Mouse (Mus musculus): ENCODE data around the gene Fbxl15. TPM values are rescaled to one million over a fixed set of nuclear protein-coding genes. Genes with fewer than 3 reads are reported as not detected.

Fbxl15 gene
- total RNA-seq, 2 experiments from 2014 or later, result 4.4 to 5.1 TPM

DNA sequence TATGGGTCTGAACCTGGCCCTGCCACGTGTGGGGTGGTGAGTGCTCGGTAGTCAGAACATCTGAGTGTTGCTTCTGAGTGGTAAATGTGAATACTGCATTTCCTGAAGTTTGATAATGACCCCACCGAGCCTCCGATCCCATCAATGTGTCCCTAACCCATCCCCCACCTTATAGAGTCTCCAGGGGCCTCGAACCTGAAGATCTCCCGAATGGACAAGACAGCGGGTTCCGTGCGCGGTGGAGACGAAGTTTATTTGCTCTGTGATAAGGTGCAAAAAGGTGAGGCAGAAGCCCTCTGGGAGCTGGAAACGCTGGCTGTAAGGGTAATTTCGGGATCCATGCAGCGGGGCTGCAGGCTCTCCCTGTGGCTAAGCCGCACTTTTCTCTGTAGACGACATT is 20.2 kb upstream of the Fbxl15 start:
- peak in 1 of 2 experiments; percentile 15 for DNase-seq (ENCODE audit: low spot score in 2 of 2)

DNA sequence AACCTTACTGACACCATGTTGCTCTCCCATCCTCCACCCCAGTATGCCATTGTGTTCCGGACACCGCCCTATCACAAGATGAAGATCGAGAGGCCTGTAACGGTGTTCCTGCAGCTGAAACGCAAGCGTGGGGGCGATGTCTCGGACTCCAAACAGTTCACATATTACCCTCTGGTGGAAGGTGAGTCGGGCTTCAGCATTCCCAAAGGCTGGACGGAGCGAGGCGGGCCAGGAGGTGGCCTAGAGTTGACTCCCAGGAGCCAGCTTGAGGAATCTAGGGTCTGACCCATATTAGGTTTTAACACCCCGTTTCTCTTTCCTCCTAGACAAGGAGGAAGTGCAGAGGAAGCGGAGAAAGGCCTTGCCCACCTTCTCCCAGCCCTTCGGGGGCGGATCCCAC is 19.7 kb upstream of the Fbxl15 start:
- peak in 1 of 2 experiments; percentile 17 for DNase-seq (ENCODE audit: low spot score in 2 of 2)

DNA sequence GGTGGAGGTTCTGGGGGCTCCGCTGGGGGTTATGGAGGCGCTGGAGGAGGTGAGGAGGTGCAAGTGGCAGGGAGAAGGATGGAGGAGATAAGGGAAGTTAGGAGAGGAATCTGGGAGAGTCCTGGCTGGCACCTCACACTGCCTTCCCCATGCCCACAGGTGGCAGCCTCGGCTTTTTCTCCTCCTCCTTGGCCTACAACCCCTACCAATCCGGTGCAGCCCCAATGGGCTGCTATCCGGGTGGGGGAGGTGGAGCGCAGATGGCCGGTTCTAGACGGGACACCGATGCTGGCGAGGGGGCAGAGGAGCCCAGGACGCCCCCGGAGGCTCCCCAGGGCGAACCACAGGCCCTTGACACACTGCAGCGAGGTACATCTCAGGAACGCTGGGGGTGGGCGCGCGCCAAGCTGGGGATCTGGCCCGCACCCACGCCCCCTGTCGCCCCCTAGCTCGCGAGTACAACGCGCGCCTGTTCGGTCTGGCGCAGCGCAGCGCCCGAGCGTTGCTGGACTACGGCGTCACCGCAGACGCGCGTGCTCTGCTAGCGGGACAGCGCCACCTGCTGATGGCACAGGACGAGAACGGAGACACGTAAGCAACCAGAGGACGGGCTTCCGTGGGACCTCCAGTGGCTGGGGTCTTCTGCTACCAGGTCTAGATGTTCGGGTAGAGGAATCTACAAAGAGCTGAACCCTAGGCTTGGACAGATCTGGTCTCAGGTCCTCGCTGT is 19.1 kb upstream of the Fbxl15 start:
- peak; percentile 75 to 90 for DNase-seq (ENCODE audit: low spot score in 2 of 2)

DNA sequence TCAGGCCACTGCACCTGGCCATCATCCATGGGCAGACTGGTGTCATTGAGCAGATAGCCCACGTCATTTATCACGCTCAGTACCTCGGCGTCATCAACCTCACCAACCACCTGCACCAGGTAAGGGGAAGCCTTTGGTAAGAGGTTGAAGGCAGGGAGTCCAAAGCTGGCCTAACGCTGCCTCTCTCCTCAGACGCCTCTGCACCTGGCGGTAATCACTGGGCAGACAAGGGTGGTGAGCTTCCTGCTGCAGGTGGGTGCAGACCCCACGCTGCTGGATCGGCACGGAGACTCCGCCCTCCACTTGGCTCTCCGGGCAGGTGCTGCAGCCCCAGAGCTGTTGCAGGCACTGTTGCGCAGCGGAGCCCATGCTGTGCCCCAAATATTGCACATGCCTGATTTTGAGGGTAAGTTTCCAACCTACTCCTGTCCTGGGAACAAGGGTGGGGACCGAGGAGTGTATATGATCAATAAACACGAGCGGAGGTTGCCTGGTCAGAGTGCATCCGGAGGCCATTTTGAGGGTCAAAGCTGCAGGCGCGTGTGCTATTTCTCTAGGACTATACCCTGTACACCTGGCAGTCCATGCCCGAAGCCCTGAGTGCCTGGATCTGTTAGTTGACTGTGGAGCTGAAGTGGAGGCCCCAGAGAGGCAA is 18.2 kb upstream of the Fbxl15 start:
- peak in 1 of 2 experiments; percentile 8 for DNase-seq (ENCODE audit: low spot score in 2 of 2)

DNA sequence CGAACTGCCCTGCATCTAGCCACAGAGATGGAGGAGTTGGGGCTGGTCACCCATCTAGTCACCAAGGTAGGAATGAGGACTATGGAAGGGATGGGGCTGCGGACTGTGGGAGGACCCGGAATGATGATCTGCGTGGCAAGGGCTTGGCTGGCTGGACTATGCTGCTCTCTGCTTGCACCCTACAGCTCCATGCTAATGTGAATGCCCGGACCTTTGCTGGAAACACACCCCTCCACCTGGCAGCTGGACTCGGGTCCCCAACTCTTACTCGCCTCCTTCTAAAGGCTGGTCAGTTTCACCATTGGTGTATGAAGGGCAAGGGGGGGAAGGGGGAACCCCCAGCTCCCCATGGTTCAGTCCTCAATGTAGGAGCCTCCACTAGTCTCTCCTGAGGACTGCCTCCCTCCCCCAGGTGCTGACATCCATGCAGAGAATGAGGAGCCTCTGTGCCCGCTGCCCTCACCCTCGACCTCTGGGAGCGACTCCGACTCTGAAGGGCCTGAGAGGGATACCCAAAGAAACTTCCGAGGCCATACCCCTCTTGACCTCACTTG is 17.6 kb upstream of the Fbxl15 start:
- peak in 1 of 2 experiments; percentile 14 for DNase-seq (ENCODE audit: low spot score in 2 of 2)

DNA sequence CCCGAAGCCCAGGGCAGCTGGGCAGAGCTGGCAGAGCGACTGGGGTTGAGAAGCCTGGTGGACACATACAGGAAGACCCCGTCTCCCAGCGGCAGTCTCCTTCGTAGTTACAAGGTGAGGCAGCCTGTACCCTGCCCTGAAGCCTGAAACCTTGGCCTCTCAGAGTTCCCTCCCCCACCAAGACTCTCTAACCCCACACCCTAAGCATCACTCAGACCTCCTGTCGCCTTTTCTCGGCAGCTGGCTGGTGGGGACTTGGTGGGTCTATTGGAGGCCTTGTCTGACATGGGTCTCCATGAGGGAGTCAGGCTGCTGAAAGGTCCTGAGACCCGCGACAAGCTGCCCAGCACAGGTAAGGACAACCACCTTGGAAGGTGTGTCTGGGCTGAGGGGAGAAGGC is 16.6 kb upstream of the Fbxl15 start:
- DNase-seq (ENCODE audit: low spot score in 2 of 2), result no peak

DNA sequence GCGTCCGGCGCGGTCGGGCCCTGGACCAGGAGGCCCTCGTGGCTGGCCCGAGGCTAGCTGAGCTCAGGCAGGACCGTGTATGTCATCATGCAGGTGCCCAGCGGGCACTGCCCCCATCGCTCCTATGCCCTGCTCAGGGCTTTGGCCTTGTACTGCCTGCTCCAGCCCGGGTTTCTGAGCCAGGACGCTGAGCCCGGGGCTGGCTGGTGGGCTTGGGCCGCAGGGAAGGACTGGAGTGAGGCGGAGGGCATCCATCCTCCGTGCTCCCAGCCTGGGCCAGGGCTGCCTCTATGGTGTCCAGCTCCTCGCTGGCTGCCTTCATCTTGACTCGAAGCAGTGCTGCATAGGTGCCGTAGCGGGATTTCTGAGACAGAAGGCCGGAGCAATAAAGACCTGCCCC is 15.4 kb upstream of the Fbxl15 start:
- DNase-seq (ENCODE audit: low spot score in 2 of 2), result peak in 1 of 2 experiments; percentile 8

DNA sequence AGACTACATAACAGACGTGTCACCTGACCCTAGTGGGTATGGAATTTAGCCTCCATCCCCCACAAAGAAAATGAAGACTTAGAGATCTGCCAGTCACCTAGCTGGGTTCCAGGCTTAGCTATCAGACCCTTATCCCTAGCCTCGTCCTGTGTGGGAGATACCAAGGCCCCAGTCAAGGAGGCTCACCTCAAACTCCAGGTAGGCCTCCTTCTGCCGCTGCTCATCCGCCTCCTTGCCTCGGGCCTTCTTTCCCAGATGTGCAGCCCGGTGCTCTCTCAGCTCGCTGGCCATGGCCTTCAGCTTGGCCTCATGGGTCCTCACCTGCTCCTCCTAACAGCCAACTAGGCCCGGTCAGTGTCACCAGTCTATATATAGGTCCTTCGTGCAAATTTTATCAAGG is 14.9 kb upstream of the Fbxl15 start:
- DNase-seq (ENCODE audit: low spot score in 2 of 2), result peak in 1 of 2 experiments; percentile 6

DNA sequence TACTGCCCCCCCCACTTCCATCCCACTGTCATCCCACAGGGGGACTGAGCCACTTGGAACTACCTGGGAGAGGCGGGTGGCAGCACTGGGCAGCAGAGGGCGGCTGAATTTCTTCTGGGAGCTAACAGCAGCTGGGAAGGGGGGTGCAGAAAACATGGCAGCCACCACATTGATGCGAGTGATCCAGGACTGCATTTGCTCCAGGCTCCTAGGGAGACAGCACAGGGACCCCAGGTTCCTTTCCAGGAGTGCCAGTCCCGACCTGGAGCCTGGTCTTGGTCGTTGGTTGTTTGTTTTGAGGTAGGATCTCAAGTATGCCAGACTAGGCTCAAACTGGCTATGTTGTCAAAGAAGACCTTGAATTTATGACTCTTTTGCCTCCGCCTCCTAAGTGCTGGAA is 14.4 kb upstream of the Fbxl15 start:
- peak in 1 of 2 experiments; percentile 8 for DNase-seq (ENCODE audit: low spot score in 2 of 2)

DNA sequence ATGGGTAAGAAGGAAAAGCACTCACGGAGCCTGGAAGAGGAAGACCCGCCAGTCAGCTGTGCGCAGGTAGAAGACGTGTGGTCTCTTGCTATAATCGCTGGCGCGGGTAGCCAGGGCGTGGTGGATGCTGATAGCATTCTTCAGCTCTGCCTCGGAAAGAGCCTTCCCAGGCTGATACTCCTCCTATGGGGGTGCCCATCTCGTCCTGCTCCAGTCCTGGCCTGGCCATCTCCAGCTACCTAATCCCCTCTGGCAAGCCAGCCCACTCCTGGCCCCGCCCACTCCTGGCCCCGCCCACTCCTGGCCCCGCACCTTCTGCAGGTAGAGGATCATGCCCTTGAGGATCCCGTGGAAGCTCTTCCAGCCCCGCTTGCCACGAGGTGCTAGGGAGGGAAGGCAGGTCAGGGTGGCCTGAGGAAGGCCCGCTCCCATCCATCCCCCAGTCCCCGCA is 13.8 kb upstream of the Fbxl15 start:
- DNase-seq (ENCODE audit: low spot score in 2 of 2), result peak; percentile 15 to 31

DNA sequence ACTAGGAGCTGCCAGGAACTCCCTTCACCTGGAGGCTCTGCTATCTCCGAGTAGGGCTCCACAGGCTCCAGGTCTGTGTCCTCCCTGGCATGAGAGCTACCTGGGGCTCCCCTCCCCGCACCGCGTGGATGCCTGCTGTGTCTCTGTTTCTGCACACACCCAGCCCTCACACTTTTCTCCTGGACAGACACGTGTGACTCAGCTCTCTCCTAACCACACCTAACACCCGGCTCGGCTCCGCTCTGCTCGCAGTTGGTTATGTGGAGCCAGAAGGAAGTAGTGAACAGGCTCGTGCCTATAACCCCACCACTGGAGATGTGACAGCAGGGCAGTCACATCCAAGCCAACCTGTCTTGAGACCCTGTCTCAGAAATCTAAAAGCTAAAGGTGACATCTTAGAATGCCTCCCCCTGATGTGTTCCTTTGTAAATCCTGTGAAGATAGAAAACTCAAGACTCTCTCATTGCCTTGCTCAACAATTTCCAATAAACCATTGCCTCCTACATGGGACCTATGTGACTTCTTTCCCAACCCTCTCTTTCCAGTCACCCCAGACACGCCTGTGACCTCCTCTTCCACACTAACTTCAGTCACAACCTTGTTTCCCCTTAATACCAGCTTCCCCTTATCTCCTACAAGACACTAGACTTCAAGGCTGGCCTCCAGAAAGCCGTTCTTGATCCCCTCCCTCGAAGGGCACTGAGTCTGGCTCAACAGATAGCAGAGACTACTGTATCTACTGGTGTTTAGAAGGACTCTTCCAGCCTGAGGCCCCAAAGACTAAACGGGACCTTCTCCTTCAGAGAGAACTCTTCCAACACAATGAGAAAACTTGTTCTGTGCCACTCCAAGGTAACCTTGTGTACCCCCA is 12.9 kb upstream of the Fbxl15 start:
- DNase-seq (ENCODE audit: low spot score in 2 of 2), result peak; percentile 6 to 14

DNA sequence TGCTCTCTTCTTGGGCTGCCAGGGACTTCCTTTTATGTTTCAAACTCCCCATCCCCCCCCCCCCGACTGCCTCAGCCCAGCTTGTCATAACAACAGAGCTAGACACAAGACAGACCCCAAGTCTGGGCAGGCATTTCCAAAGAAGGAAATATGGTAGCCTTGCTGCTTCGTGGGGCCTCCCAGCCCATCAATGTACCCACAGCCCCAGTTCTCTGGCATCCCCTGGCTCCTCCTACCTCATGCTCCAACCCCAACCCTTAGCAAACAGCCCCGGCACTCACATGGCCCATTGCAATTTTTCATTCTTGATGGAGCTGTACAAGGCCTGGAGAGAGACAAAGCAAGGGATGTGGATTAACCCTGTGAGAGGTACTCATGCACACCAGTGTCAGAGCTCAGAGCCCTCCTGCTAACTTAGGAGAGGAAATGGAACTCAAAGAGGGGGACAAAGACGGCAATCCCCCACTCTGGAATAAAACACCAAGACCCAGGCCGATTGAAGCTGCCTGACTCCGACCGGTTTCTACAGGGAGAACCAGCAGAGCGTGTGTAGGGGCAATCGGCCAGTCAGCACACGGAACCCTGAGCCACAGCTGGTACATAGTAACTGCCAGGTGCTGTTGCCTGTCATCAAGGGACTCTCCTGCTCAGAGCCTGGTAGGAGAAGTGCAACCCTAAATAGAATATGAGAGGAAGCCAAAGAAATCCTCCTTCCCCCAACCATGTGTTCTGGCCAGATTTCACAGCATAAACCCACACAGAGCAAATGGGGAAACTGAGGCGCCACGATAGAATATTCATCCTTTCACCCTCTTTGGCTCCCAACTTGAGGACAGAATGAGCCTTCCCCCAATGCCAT is 12.0 kb upstream of the Fbxl15 start:
- DNase-seq (ENCODE audit: low spot score in 2 of 2), result no peak

DNA sequence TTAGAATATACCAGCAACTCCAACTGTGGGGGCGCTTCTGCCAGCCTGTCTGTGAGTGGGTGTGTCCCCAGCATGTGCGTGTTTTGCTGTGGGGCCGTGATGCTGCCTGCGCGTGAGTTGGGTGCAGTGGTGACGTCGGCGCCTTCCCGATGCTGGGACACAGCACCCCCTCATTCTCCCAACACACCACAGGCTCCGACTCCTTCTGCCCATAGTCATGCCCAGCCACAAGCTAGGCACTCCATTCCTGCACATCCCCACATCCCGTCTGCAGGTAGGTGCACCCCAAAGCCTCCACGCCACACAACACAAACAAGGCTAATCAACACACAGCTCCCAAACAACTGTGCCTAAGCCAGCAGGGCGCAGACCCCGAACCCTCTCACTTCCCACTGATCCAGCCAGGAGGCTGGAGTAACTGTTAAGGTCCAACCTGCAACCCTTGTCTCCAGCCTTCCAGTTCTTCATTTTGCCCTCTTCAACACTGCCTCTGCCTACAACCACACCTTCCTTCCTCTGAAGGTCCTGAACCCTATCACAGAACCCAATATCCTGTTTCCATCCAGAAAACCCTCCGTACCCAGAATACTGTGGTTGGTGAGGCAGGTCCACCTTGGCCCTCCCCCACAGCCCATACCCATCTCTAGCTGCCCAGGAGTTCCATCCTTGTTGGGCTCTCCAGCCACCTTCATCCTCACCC is 11.0 kb upstream of the Fbxl15 start:
- DNase-seq (ENCODE audit: low spot score in 2 of 2), result no peak

DNA sequence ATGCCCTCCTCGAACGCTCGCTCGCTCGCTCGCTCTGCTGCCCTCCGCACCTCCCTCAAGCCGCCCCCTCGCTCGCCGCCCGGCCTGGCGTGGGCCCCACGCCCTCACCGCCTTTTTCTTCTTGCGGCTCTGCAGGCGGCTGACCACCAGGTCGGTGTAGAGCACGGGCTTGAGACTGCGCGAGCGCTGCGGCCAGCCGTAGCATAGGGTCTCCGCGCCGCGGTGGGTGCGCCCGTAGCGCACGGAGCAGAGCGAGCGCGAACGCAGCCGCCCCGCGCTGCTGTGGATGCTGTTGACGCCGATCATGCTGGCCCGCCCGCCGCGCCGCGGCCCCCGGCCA is 10.5 kb upstream of the Fbxl15 start:
- DNase-seq (ENCODE audit: low spot score in 2 of 2), result no peak

DNA sequence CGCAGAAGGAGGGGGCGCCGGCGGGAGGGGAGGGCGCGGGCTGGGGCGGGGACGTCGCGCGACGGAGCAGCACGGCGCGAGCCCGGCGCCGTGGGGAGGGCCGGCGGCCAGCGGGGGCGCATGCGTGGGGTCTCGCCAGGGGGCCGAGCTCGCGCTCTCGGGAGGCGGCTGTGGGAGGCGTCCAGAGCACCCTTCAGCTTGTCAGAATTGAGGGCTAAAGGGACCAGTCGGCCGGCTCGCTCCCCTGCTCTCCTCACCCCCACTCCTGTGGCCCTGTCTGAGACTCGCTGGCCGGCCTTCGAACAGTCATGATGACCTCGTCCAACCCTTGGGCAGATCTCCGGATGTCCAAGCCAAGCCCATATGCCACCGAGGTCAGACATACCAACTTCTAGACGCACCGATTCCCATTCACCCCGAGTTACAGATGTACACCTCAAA is 9.9 kb upstream of the Fbxl15 start:
- peak in 1 of 2 experiments; percentile 20 for DNase-seq (ENCODE audit: low spot score in 2 of 2)

DNA sequence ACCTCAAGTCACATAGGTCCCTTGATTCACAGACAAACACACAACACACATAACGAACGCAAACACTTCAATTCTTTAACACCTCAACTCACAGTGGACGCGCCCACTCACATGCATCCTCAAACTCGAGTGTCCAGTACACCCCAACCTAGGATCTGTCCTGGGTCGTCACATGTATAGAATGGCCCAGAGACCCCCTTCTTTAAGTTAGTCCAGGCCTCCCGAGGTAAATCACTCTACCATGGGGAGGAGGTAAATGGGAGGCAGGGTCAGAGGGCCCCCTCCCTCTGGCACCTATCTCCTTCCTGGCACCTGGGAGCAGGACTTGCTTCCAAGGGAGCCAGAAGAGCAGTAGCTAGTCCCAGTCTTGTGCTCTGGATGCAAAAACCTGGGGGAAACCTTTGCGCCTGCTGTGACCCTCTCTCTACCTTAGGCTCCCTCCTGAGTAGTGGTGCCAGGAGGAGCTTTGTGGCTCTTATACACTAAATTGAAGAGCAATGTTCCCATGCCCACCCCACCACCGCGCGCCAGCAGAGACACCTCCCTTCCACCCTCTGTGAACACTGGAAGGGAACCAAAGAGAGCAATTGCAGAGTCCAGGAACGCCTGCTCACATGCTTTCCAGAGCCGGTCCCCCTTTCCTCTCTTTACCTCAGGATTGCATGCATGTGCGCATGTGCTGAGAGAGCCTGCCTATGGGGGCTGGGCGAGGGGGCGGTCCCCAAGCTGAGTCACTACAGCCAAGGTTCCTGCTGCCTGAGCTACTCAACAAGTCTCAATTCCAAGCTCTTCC is 9.2 kb upstream of the Fbxl15 start:
- DNase-seq (ENCODE audit: low spot score in 2 of 2), result peak in 1 of 2 experiments; percentile 19

DNA sequence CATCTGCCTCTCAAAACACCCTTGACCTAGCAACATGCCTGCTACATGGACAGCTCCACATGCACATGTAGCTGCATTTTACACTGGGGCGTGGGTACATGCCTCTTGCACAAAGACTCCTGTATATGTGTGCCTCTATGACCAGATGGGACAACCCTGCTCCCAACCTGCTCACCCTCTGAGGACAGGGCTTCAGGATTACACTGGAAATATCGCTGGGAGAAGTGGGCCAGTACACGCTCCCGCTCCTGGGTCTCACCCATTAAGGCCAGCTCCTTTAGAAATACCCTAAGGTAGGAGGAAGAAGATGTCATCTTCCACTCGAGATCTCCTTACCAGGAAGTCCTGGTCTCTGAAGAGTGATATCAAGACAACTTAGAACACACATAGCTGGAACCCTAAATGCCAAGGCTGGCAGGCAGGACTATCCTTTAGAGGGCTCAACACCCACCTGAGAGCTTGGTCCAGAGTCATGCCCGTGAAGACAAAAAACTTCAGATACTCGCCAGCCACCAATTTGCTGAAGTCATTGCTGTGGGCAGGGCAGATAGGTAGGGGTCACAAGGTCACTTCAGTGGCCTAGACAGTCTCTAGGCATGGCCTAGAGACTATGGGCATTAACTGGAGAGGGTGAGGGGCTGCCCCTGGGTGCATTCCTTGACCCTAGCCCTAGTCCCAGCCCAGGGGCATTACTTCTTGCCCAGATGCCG is 7.8 kb upstream of the Fbxl15 start:
- peak in 1 of 2 experiments; percentile 15 for DNase-seq (ENCODE audit: low spot score in 2 of 2)
